Mouse (Mus musculus) hindbrain, embryonic 10.5 days (tissue): ENCODE measurements around the gene Adgrg5. TPM values are rescaled to one million over a fixed set of nuclear protein-coding genes. Genes with fewer than 3 reads are reported as not detected.

ENCODE experiments used
- DNase-seq: peaks from one replicate; pipeline ENCODE4 v3.0.0-alpha.2; 2017; ENCODE audit warnings: low spot score
- H3K27ac ChIP-seq: fragments of 300-500 bp; sonication (generic); 2 replicates; pipeline ENCODE4 v1.5.1; 2016; ENCODE audit warnings: mild to moderate bottlenecking, moderate library complexity
- H3K27me3 ChIP-seq: fragments of 300-500 bp; sonication (generic); 2 replicates; pipeline ENCODE4 v1.6.1; 2016; ENCODE audit warnings: mild to moderate bottlenecking; ENCODE audit not compliant: poor library complexity, insufficient read depth, severe bottlenecking
- H3K36me3 ChIP-seq: fragments of 300-500 bp; sonication (generic); 2 replicates; pipeline ENCODE4 v1.6.1; 2016; ENCODE audit warnings: mild to moderate bottlenecking, moderate library complexity
- H3K4me1 ChIP-seq: fragments of 300-500 bp; sonication (generic); replicated peaks from 2 replicates; pipeline ENCODE4 v1.6.1; 2016; ENCODE audit warnings: mild to moderate bottlenecking
- H3K4me3 ChIP-seq: fragments of 300-500 bp; sonication (generic); 2 replicates; pipeline ENCODE4 v1.5.1; 2016; ENCODE audit warnings: mild to moderate bottlenecking, moderate library complexity
- H3K9me3 ChIP-seq: fragments of 300-500 bp; sonication (generic); 2 replicates; pipeline ENCODE4 v1.6.1; 2016; ENCODE audit warnings: mild to moderate bottlenecking, moderate library complexity
- WGBS: fragments of 180-500 bp; shearing (Covaris S2); methylation state at CpG from one replicate; pipeline ENCODE4 v1.1.7; 2016; 5-methylcytosine and 5-hydroxymethylcytosine counted together
- polyA plus RNA-seq: library from polyadenylated mRNA; unstranded; fragments of >200 nt; fragmentation: Nextera tagmentation; extraction: Ambion mirVana; gene quantifications from 2 replicates; pipeline ENCODE4 v1.2.1, GENCODE M21; 2016

The Adgrg5 gene
- polyA plus RNA-seq, 1 experiment from 2014 or later = 0.22 TPM

- peak overlapping the region; percentile 98 for H3K27ac ChIP-seq
- peaks cover 5% of the 10 kb centered on the region for H3K27me3 ChIP-seq
- peaks cover 78% of the 10 kb centered on the region for H3K4me1 ChIP-seq
- no peaks in the 10 kb centered on the region for H3K9me3 ChIP-seq
- 68% methylated on average over 11 of the region's 11 CpGs for WGBS
- no peak for DNase-seq
- H3K36me3 ChIP-seq = no peaks in the 10 kb centered on the region
- H3K4me3 ChIP-seq = no peak overlapping the region
Observed at GRCm38 (mm10) chr8:94990598-94991453, 67.3 kb downstream of the Adgrg5 start.

GRCm38 (mm10) chr8:94991454-94991994 lies 68.0 kb downstream of the Adgrg5 start:
- no peak overlapping the region for H3K4me3 ChIP-seq
- peaks cover 3% of the 10 kb centered on the region; the same call in 1 of the 2 replicates for H3K27me3 ChIP-seq
- H3K27ac ChIP-seq = peak overlapping the region; percentile 98
- H3K9me3 ChIP-seq = no peaks in the 10 kb centered on the region
- WGBS = 84% methylated on average over 9 of the region's 9 CpGs
- peaks cover 78% of the 10 kb centered on the region for H3K4me1 ChIP-seq
- DNase-seq = no peak
- no peaks in the 10 kb centered on the region for H3K36me3 ChIP-seq

DNA sequence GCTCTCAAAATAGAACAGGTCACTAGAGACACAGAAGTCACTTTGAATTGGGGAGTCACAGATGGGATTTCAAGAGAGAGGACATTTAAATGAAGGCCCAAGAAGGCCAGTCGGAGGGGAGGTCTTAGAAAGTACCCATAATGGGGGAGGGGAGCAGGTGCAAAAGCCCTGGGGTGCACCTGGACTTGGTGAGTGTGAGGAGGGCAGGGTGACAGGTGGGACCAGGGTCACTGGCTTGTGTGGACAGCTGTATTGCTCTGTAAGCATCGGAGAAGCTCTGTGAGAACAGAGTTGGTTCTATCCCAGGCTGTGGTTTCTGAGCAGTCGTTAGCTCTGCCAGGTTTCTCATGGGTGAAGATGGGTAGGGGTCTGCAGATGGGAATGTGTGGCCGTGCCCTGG lies 68.5 kb downstream of the Adgrg5 start:
- Histone ChIP-seq H3K4me3 (no peak overlapping the region), H3K4me1 (peaks cover 78% of the 10 kb centered on the region)
- 86% methylated on average over 4 of the region's 4 CpGs for whole genome bisulfite sequencing

DNA sequence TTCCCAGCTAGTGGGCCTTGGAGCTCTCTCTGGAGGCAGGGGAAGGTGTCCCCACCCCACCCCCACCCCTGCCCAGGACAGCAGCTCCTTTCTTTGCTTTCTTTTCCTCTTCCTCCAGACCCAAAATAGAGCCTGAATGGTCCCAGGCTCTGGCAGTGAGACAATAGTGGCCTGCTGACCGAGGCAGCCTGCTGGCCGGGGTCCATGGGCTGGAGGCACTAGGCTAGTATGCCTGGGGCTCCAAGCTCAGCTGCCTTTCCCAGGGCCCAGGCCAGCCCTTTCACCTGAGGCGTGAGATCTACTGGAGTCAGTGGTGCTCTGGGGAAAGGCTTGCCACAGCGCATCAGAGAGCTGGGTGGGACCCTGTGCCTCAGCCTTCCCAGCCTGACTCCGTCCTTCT lies 69.0 kb downstream of the Adgrg5 start:
- Histone ChIP-seq H3K9me3 (no peaks in the 10 kb centered on the region), H3K36me3 (peaks cover 4% of the 10 kb centered on the region; the same call in 1 of the 2 replicates), H3K27ac (peak overlapping the region; percentile 98), H3K4me3 (peak overlapping the region; percentile 3), H3K27me3 (no peaks in the 10 kb centered on the region; the same call in 1 of the 2 replicates), H3K4me1 (peaks cover 78% of the 10 kb centered on the region)
- peak; percentile 37 for DNase-seq
- WGBS = 37% methylated on average over 5 of the region's 5 CpGs

More for the DNA sequence above, 68.5 kb downstream of the Adgrg5 start:
- Histone ChIP-seq H3K36me3 (no peaks in the 10 kb centered on the region), H3K27me3 (no peaks in the 10 kb centered on the region; the same call in 1 of the 2 replicates), H3K9me3 (no peaks in the 10 kb centered on the region), H3K27ac (peak overlapping the region; percentile 98)
- no peak for DNase-seq

Other genes starting within 250 kb of the Adgrg5 start
- gene Pllp, start 227.4 kb upstream of the Adgrg5 start, polyA plus RNA-seq = 0.15 and 0.21 TPM in 2 replicates
- not detected in 2 replicates for gene Ccl22, start 178.1 kb upstream of the Adgrg5 start, polyA plus RNA-seq
- gene Cx3cl1, start 151.7 kb upstream of the Adgrg5 start, polyA plus RNA-seq = 12.2 and 13.3 TPM in 2 replicates
- not detected in 2 replicates for gene Ccl17, start 113.2 kb upstream of the Adgrg5 start, polyA plus RNA-seq
- 52.2 and 52.3 TPM in 2 replicates for gene Coq9, start 85.4 kb upstream of the Adgrg5 start, polyA plus RNA-seq
- gene Ciapin1, start 85.3 kb upstream of the Adgrg5 start, polyA plus RNA-seq = 181 and 194 TPM in 2 replicates
- gene Polr2c, start 66.2 kb upstream of the Adgrg5 start, polyA plus RNA-seq = 154 and 169 TPM in 2 replicates
- gene Dok4, start 47.4 kb upstream of the Adgrg5 start, polyA plus RNA-seq = 14.6 and 16.9 TPM in 2 replicates
- 15.7 and 17.5 TPM in 2 replicates for gene Ccdc102a, start 5.6 kb upstream of the Adgrg5 start, polyA plus RNA-seq
- gene Adgrg1, start 51.1 kb downstream of the Adgrg5 start, polyA plus RNA-seq = 101 and 186 TPM in 2 replicates
- 3.2 and 3.5 TPM in 2 replicates for gene Adgrg3, start 94.0 kb downstream of the Adgrg5 start, polyA plus RNA-seq
- gene Drc7, start 131.4 kb downstream of the Adgrg5 start, polyA plus RNA-seq = 0.68 and 0.88 TPM in 2 replicates
- gene Katnb1, start 157.5 kb downstream of the Adgrg5 start, polyA plus RNA-seq = 37.7 and 41.6 TPM in 2 replicates